Mouse (Mus musculus) limb, embryonic 13.5 days (tissue): ENCODE data around the gene Atrnl1. TPM values are rescaled to one million over a fixed set of nuclear protein-coding genes. Genes with fewer than 3 reads are reported as not detected.

Source experiments
- ATAC-seq: fragments of 200-750 bp; cut with Nextera tagmentation; 2 replicates; pipeline ENCODE4 v1.8.0; 2017; ENCODE audit warnings: low read depth, moderate number of reproducible peaks, moderate TSS enrichment; ENCODE audit not compliant: low FRiP score
- H3K27ac ChIP-seq: fragments of 300-500 bp; sonication (generic); 2 replicates; pipeline ENCODE4 v1.5.1; 2015; ENCODE audit warnings: inconsistent platforms, mild to moderate bottlenecking, moderate library complexity
- H3K27me3 ChIP-seq: fragments of 300-500 bp; sonication (generic); 2 replicates; pipeline ENCODE4 v1.6.1; 2015; ENCODE audit warnings: mild to moderate bottlenecking, inconsistent platforms
- H3K36me3 ChIP-seq: fragments of 300-500 bp; sonication (generic); 2 replicates; pipeline ENCODE4 v1.6.1; 2015; ENCODE audit warnings: inconsistent platforms, mild to moderate bottlenecking, moderate library complexity
- H3K4me1 ChIP-seq: fragments of 300-500 bp; sonication (generic); 2 replicates; pipeline ENCODE4 v1.6.1; 2015; ENCODE audit warnings: inconsistent platforms
- H3K4me2 ChIP-seq: fragments of 300-500 bp; sonication (generic); replicated peaks from 2 replicates; pipeline ENCODE4 v1.6.1; 2015; ENCODE audit warnings: inconsistent platforms, mild to moderate bottlenecking, moderate library complexity
- H3K4me3 ChIP-seq: fragments of 300-500 bp; sonication (generic); 2 replicates; pipeline ENCODE4 v1.5.1; 2015; ENCODE audit warnings: moderate library complexity, mild to moderate bottlenecking, inconsistent platforms
- H3K9ac ChIP-seq: fragments of 300-500 bp; sonication (generic); 2 replicates; pipeline ENCODE4 v1.6.1; 2015; ENCODE audit warnings: mild to moderate bottlenecking, inconsistent platforms
- H3K9me3 ChIP-seq: fragments of 300-500 bp; sonication (generic); 2 replicates; pipeline ENCODE4 v1.6.1; 2016; ENCODE audit warnings: inconsistent platforms
- WGBS: fragments of 180-500 bp; shearing (Covaris S2); methylation state at CpG from one replicate; pipeline ENCODE4 v1.1.7; 2015; 5-methylcytosine and 5-hydroxymethylcytosine counted together
- polyA plus RNA-seq: library from polyadenylated mRNA; unstranded; fragments of >200 nt; fragmentation: Nextera tagmentation; extraction: Ambion mirVana; gene quantifications from 2 replicates; pipeline ENCODE4 v1.2.1, GENCODE M21; 2015

Atrnl1 gene
- polyA plus RNA-seq, 1 experiment from 2014 or later = 7.1 TPM

GRCm38 (mm10) chr19:57611291-57612178 is 701 bp downstream of the Atrnl1 start:
- peak; percentile 75 for ATAC-seq
- no peaks in the 10 kb centered on the region for H3K36me3 ChIP-seq
- H3K27ac ChIP-seq = peak overlapping the region; percentile 96
- H3K4me2 ChIP-seq = peak overlapping the region; percentile 97
- no peaks in the 10 kb centered on the region for H3K9me3 ChIP-seq
- no peaks in the 10 kb centered on the region for H3K27me3 ChIP-seq
- peak overlapping the region; percentile 95 for H3K4me3 ChIP-seq
- H3K9ac ChIP-seq = peak overlapping the region; percentile 96
- H3K4me1 ChIP-seq = peaks cover 43% of the 10 kb centered on the region
- WGBS = under 1% methylated on average over 57 of the region's 57 CpGs

- no peak for ATAC-seq
- H3K4me1 ChIP-seq = peaks cover 37% of the 10 kb centered on the region
- H3K4me2 ChIP-seq = peak overlapping the region; percentile 97
- no peak overlapping the region for H3K27ac ChIP-seq
- no peaks in the 10 kb centered on the region for H3K27me3 ChIP-seq
- 10% methylated on average over 2 of the region's 2 CpGs for WGBS
- no peaks in the 10 kb centered on the region for H3K36me3 ChIP-seq
- peak overlapping the region; percentile 96 for H3K9ac ChIP-seq
- no peaks in the 10 kb centered on the region for H3K9me3 ChIP-seq
- H3K4me3 ChIP-seq = peak overlapping the region; percentile 95
These were observed 1.3 kb downstream of the Atrnl1 start for GRCm38 (mm10) chr19:57612179-57612472.

- ATAC-seq = no peak
- Histone ChIP-seq H3K4me1 (peaks cover 24% of the 10 kb centered on the region), H3K27me3 (no peaks in the 10 kb centered on the region), H3K36me3 (no peaks in the 10 kb centered on the region), H3K9ac (no peak overlapping the region), H3K4me3 (no peak overlapping the region), H3K27ac (no peak overlapping the region), H3K4me2 (no peak overlapping the region), H3K9me3 (no peaks in the 10 kb centered on the region)
- 73% methylated on average over 9 of the region's 9 CpGs for WGBS
These were observed 5.3 kb downstream of the Atrnl1 start for GRCm38 (mm10) chr19:57615972-57616621.

- Histone ChIP-seq H3K27me3 (no peaks in the 10 kb centered on the region), H3K4me3 (no peak overlapping the region), H3K9ac (no peak overlapping the region), H3K4me2 (no peak overlapping the region), H3K4me1 (peaks cover 12% of the 10 kb centered on the region), H3K27ac (no peak overlapping the region), H3K9me3 (no peaks in the 10 kb centered on the region), H3K36me3 (no peaks in the 10 kb centered on the region; the same call in 1 of the 2 replicates)
- 82% methylated on average over 9 of the region's 9 CpGs for WGBS
- no peak for ATAC-seq
These were observed 8.3 kb downstream of the Atrnl1 start for GRCm38 (mm10) chr19:57619088-57619487.

- ATAC-seq = no peak
- Histone ChIP-seq H3K4me3 (no peak overlapping the region), H3K36me3 (peaks cover 7% of the 10 kb centered on the region), H3K9me3 (no peaks in the 10 kb centered on the region), H3K27me3 (no peaks in the 10 kb centered on the region), H3K9ac (no peak overlapping the region), H3K27ac (no peak overlapping the region), H3K4me1 (peaks cover 10% of the 10 kb centered on the region), H3K4me2 (no peak overlapping the region)
- 85% methylated on average over 19 of the region's 19 CpGs for WGBS
These were observed 11.0 kb downstream of the Atrnl1 start for GRCm38 (mm10) chr19:57621814-57622213.

GRCm38 (mm10) chr19:57625738-57626137 is 14.9 kb downstream of the Atrnl1 start:
- H3K4me1 ChIP-seq = peaks cover 3% of the 10 kb centered on the region; the same call in 1 of the 2 replicates
- no peak overlapping the region for H3K4me3 ChIP-seq
- WGBS = 76% methylated on average over 9 of the region's 9 CpGs
- no peak overlapping the region for H3K27ac ChIP-seq
- no peak overlapping the region for H3K9ac ChIP-seq
- no peaks in the 10 kb centered on the region for H3K9me3 ChIP-seq
- H3K36me3 ChIP-seq = peaks cover 7% of the 10 kb centered on the region
- H3K27me3 ChIP-seq = no peaks in the 10 kb centered on the region
- H3K4me2 ChIP-seq = no peak overlapping the region
- no peak for ATAC-seq

- 93% methylated on average over 8 of the region's 8 CpGs for WGBS
- H3K9me3 ChIP-seq = no peaks in the 10 kb centered on the region
- H3K36me3 ChIP-seq = peaks cover 7% of the 10 kb centered on the region
- H3K27ac ChIP-seq = no peak overlapping the region
- no peak overlapping the region for H3K4me3 ChIP-seq
- H3K9ac ChIP-seq = no peak overlapping the region
- no peaks in the 10 kb centered on the region for H3K27me3 ChIP-seq
- H3K4me1 ChIP-seq = peaks cover 3% of the 10 kb centered on the region; the same call in 1 of the 2 replicates
- H3K4me2 ChIP-seq = no peak overlapping the region
- ATAC-seq = no peak
These were observed 16.4 kb downstream of the Atrnl1 start for GRCm38 (mm10) chr19:57627251-57627650.

GRCm38 (mm10) chr19:57642536-57642935 is 31.7 kb downstream of the Atrnl1 start:
- 94% methylated on average over 21 of the region's 21 CpGs for WGBS
- H3K9me3 ChIP-seq = no peaks in the 10 kb centered on the region
- no peak overlapping the region for H3K4me3 ChIP-seq
- peaks cover 15% of the 10 kb centered on the region for H3K36me3 ChIP-seq
- H3K27me3 ChIP-seq = no peaks in the 10 kb centered on the region
- no peak overlapping the region for H3K9ac ChIP-seq
- no peaks in the 10 kb centered on the region for H3K4me1 ChIP-seq
- H3K27ac ChIP-seq = no peak overlapping the region; the same call in 1 of the 2 replicates
- no peak for ATAC-seq
- no peak overlapping the region for H3K4me2 ChIP-seq

GRCm38 (mm10) chr19:57642980-57643379 is 32.1 kb downstream of the Atrnl1 start:
- H3K4me1 ChIP-seq = no peaks in the 10 kb centered on the region
- H3K27ac ChIP-seq = no peak overlapping the region
- peaks cover 19% of the 10 kb centered on the region for H3K36me3 ChIP-seq
- no peak overlapping the region for H3K9ac ChIP-seq
- H3K4me2 ChIP-seq = no peak overlapping the region
- ATAC-seq = no peak
- no peaks in the 10 kb centered on the region for H3K9me3 ChIP-seq
- WGBS = 26% methylated on average over 2 of the region's 2 CpGs
- H3K4me3 ChIP-seq = no peak overlapping the region
- no peaks in the 10 kb centered on the region for H3K27me3 ChIP-seq

- Histone ChIP-seq H3K4me3 (no peak overlapping the region), H3K27ac (no peak overlapping the region), H3K36me3 (peaks cover 21% of the 10 kb centered on the region), H3K4me1 (no peaks in the 10 kb centered on the region), H3K4me2 (no peak overlapping the region), H3K9me3 (peaks cover 6% of the 10 kb centered on the region), H3K9ac (no peak overlapping the region), H3K27me3 (no peaks in the 10 kb centered on the region)
- ATAC-seq = no peak
- 88% methylated on average over 14 of the region's 14 CpGs for WGBS
These were observed 37.5 kb downstream of the Atrnl1 start for GRCm38 (mm10) chr19:57648202-57648943.

- no peak overlapping the region for H3K4me3 ChIP-seq
- H3K36me3 ChIP-seq = peaks cover 23% of the 10 kb centered on the region
- no peak overlapping the region for H3K9ac ChIP-seq
- no peaks in the 10 kb centered on the region for H3K4me1 ChIP-seq
- H3K27me3 ChIP-seq = no peaks in the 10 kb centered on the region
- H3K9me3 ChIP-seq = peaks cover 6% of the 10 kb centered on the region
- ATAC-seq = no peak
- H3K4me2 ChIP-seq = no peak overlapping the region
- no peak overlapping the region for H3K27ac ChIP-seq
- 95% methylated on average over 4 of the region's 4 CpGs for WGBS
These were observed 38.1 kb downstream of the Atrnl1 start for GRCm38 (mm10) chr19:57648944-57649271.

- Histone ChIP-seq H3K36me3 (peaks cover 40% of the 10 kb centered on the region), H3K9ac (no peak overlapping the region), H3K4me1 (no peaks in the 10 kb centered on the region), H3K27me3 (no peaks in the 10 kb centered on the region), H3K9me3 (no peaks in the 10 kb centered on the region), H3K4me2 (no peak overlapping the region), H3K27ac (no peak overlapping the region), H3K4me3 (no peak overlapping the region)
- 58% methylated on average over 2 of the region's 2 CpGs for WGBS
- ATAC-seq = no peak
These were observed 44.2 kb downstream of the Atrnl1 start for GRCm38 (mm10) chr19:57655083-57655482.
